Mouse (Mus musculus) thymus, adult 2 months (tissue): ENCODE measurements at regions not wholly inside any gene's neighbourhood (a gene's known extent, or its start where the extent isn't known, plus 50 kb on each side); places are given as distances from the start of the nearest gene placed in this dataset.

ENCODE experiments used
- DNase-seq: peaks from one replicate; pipeline ENCODE4 v3.0.0; 2021
- H3K27ac ChIP-seq: fragments of 200-500 bp; 2 replicates; pipeline ENCODE4 v1.5.1; 2012; ENCODE audit warnings: low read length, control low read depth; ENCODE audit not compliant: control insufficient read depth, insufficient read depth
- H3K27me3 ChIP-seq: fragments of 200-500 bp; 2 replicates; pipeline ENCODE4 v1.6.1; 2012; ENCODE audit warnings: mild to moderate bottlenecking, low read length, moderate library complexity, mixed read lengths; ENCODE audit not compliant: control insufficient read depth, insufficient read depth
- H3K36me3 ChIP-seq: fragments of 200-500 bp; 2 replicates; pipeline ENCODE4 v1.6.1; 2012; ENCODE audit warnings: mild to moderate bottlenecking, low read length, moderate library complexity; ENCODE audit not compliant: control insufficient read depth, insufficient read depth
- H3K4me1 ChIP-seq: fragments of 200-500 bp; replicated peaks from 2 replicates; pipeline ENCODE4 v1.6.1; 2012; ENCODE audit warnings: low read length; ENCODE audit not compliant: control insufficient read depth, insufficient read depth
- H3K4me3 ChIP-seq: fragments of 200-500 bp; 2 replicates; pipeline ENCODE4 v1.5.1; 2012; ENCODE audit warnings: mild to moderate bottlenecking, low read length, control low read depth, moderate library complexity; ENCODE audit not compliant: control insufficient read depth, insufficient read depth
- CTCF ChIP-seq: fragments of 200-500 bp; IDR thresholded peaks from 2 replicates; pipeline ENCODE4 v1.5.1; 2012; ENCODE audit warnings: mild to moderate bottlenecking, control low read depth, low read length, moderate library complexity, borderline replicate concordance; ENCODE audit not compliant: control insufficient read depth, poor library complexity, insufficient read depth; ENCODE audit errors: extremely low read depth
- POLR2A ChIP-seq: fragments of 200-500 bp; IDR thresholded peaks from 2 replicates; pipeline ENCODE4 v1.6.1; 2012; ENCODE audit warnings: mild to moderate bottlenecking, low read length, control low read depth, moderate library complexity; ENCODE audit not compliant: control insufficient read depth, poor library complexity, insufficient read depth; ENCODE audit errors: extremely low read depth
- WGBS: fragments of 180-500 bp; shearing (Covaris S2); methylation state at CpG from one replicate; pipeline ENCODE4 v1.1.7; 2018; 5-methylcytosine and 5-hydroxymethylcytosine counted together

DNA sequence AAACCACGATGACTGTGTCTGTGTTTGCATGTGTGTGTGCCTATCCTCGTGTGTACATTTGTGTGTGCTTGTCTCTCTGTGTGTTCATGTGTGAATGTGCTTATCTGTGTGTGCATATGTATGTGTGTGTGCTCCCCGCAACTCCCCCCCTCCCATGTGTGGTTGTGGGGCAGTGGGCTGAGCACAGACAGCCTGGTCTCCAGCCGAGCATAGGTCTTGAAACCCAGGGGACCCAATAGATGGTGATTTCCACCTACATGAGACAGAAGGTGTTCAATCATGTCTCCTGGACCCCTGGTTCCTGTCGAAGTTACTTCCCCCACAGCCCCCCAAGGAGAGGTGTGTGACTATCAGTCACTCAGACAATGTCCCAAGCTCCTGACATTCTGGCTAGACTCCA is 124.6 kb upstream of the Far2 start:
- no peak overlapping the region for H3K4me3 ChIP-seq
- no peak for DNase-seq
- TF ChIP-seq CTCF (no peak), POLR2A (no peak)
- no peaks in the 10 kb centered on the region for H3K4me1 ChIP-seq
- no peak overlapping the region for H3K27ac ChIP-seq
- no peaks in the 10 kb centered on the region for H3K36me3 ChIP-seq
- H3K27me3 ChIP-seq: no peaks in the 10 kb centered on the region
- WGBS: 75% methylated on average over 5 of the region's 5 CpGs

DNA sequence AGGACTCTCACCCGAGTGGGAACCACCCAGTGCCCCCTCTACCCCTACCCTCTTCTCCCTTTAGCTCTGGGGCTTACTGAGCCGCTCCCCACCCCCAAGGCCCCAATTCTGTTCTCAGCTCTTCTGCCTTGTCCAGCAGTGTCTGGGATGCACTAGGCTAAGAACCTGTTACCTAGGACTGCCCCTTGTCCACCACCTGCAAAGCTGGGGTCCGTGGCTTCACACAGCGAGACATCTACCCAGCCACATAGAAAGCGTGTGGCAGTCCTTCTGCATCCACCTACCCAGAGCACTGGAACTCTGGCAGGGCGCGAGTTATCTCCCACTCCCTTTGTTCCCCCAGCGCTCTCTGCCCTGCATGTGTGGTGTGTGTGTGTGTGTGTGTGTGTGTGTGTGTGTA is 123.8 kb upstream of the Far2 start:
- Histone ChIP-seq H3K27ac (no peak overlapping the region), H3K4me3 (no peak overlapping the region), H3K27me3 (no peaks in the 10 kb centered on the region), H3K36me3 (no peaks in the 10 kb centered on the region), H3K4me1 (no peaks in the 10 kb centered on the region)
- no peak for TF ChIP-seq POLR2A
- no peak for TF ChIP-seq CTCF
- DNase-seq: no peak
- WGBS: 91% methylated on average over 8 of the region's 8 CpGs

- H3K36me3 ChIP-seq: no peaks in the 10 kb centered on the region
- no peak for DNase-seq
- H3K4me3 ChIP-seq: no peak overlapping the region
- H3K4me1 ChIP-seq: no peaks in the 10 kb centered on the region
- TF ChIP-seq POLR2A (no peak), CTCF (no peak)
- H3K27ac ChIP-seq: no peak overlapping the region
- H3K27me3 ChIP-seq: no peaks in the 10 kb centered on the region
These were observed 118.1 kb upstream of the Far2 start for GRCm38 (mm10) chr6:147928951-147929350.

- H3K27ac ChIP-seq: no peak overlapping the region
These were observed 103.0 kb upstream of the Far2 start for GRCm38 (mm10) chr6:147944020-147944419.

DNA sequence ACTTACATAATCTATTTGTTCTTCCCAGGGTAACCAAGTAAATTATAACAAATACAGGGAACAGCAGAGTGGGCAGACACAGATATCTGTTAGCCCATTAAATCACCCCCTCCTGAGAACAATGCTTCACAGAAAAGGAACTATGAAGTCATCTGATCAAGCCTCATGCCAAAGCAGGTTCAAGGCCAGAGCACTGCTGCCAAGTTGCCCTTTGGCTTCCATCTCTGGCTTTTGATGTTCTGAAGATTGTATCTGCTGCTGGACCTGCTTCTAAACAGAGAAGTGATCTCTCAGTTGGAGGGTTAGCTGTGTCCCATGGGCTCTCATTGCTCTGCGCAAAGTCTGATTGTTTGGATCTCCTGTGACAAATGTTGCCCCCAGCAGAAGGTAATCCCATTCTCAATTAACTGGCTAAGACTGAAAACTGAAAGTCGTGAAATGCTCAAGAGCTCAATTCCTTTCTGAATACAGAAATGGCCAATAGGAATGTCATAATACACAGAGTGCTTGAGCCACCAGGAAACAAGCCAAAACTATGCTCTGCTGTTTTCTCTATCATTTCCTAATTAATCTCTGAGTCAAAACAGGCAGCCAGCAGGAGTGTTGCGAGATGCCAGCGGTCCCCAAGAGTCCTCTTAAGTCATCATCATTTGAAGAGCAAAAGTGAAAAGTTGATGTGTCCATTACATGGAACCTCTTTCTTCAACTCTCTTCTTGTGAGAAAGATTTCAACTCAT is 102.0 kb upstream of the Far2 start:
- Histone ChIP-seq H3K36me3 (no peaks in the 10 kb centered on the region), H3K4me1 (no peaks in the 10 kb centered on the region), H3K27me3 (no peaks in the 10 kb centered on the region), H3K4me3 (no peak overlapping the region), H3K27ac (no peak overlapping the region)
- WGBS: 90% methylated on average over 4 of the region's 4 CpGs
- TF ChIP-seq POLR2A: no peak
- TF ChIP-seq CTCF: no peak
- DNase-seq: no peak

More at GRCm38 (mm10) chr6:147944020-147944419, 103.0 kb upstream of the Far2 start:
- Histone ChIP-seq H3K4me3 (no peak overlapping the region), H3K27me3 (no peaks in the 10 kb centered on the region), H3K4me1 (no peaks in the 10 kb centered on the region), H3K36me3 (no peaks in the 10 kb centered on the region)
- 78% methylated on average over 3 of the region's 3 CpGs for WGBS
- TF ChIP-seq POLR2A (no peak), CTCF (no peak)
- no peak for DNase-seq

- 91% methylated on average over 4 of the region's 4 CpGs for WGBS
These were observed 99.1 kb upstream of the Far2 start for GRCm38 (mm10) chr6:147947997-147948396.

GRCm38 (mm10) chr6:147951642-147952041 is 95.4 kb upstream of the Far2 start:
- H3K36me3 ChIP-seq: no peaks in the 10 kb centered on the region
- TF ChIP-seq POLR2A (no peak), CTCF (no peak)
- H3K4me3 ChIP-seq: no peak overlapping the region
- 0 out of 2 replicates have a peak, but pooled peaks cover 2% of the 10 kb centered on the region for H3K4me1 ChIP-seq
- no peak overlapping the region for H3K27ac ChIP-seq
- DNase-seq: no peak
- H3K27me3 ChIP-seq: no peaks in the 10 kb centered on the region

More at GRCm38 (mm10) chr6:147947997-147948396, 99.1 kb upstream of the Far2 start:
- DNase-seq: no peak
- H3K36me3 ChIP-seq: no peaks in the 10 kb centered on the region
- no peaks in the 10 kb centered on the region for H3K4me1 ChIP-seq
- no peak overlapping the region for H3K27ac ChIP-seq
- TF ChIP-seq POLR2A (no peak), CTCF (no peak)
- H3K4me3 ChIP-seq: no peak overlapping the region
- H3K27me3 ChIP-seq: no peaks in the 10 kb centered on the region

- 0 out of 2 replicates have a peak, but pooled peaks cover 2% of the 10 kb centered on the region for H3K4me1 ChIP-seq
- no peaks in the 10 kb centered on the region for H3K36me3 ChIP-seq
- no peaks in the 10 kb centered on the region for H3K27me3 ChIP-seq
- DNase-seq: no peak
- H3K4me3 ChIP-seq: no peak overlapping the region
- 73% methylated on average over 5 of the region's 5 CpGs for WGBS
- no peak overlapping the region for H3K27ac ChIP-seq
- no peak for TF ChIP-seq CTCF
- TF ChIP-seq POLR2A: no peak
These were observed 93.9 kb upstream of the Far2 start for GRCm38 (mm10) chr6:147953058-147953679.
